Mouse (Mus musculus) neural tube, embryonic 11.5 days (tissue): ENCODE data around the gene Zdhhc15. TPM values are rescaled to one million over a fixed set of nuclear protein-coding genes. Genes with fewer than 3 reads are reported as not detected.
A peak's percentile ranks its signal among the peaks of the same experiment; 100 is the strongest.
"Not testable (repeated sequence)": the region's sequence is repeated elsewhere in the genome, so short reads cannot be mapped to it uniquely, and the experiment has no call there.

Experiments used
- ATAC-seq: fragments of 200-750 bp; cut with Nextera tagmentation; 2 replicates; pipeline ENCODE4 v1.8.0; 2017; ENCODE audit warnings: moderate number of reproducible peaks, mild to moderate bottlenecking, moderate TSS enrichment, moderate library complexity; ENCODE audit not compliant: insufficient read depth, low FRiP score, low TSS enrichment
- DNase-seq: peaks from one replicate; pipeline ENCODE4 v3.0.0-alpha.2; 2015; ENCODE audit warnings: low spot score
- H3K27ac ChIP-seq: fragments of 300-500 bp; sonication (generic); 2 replicates; pipeline ENCODE4 v1.5.1; 2014; ENCODE audit warnings: low read depth, mild to moderate bottlenecking, low read length
- H3K27me3 ChIP-seq: fragments of 300-500 bp; sonication (generic); 2 replicates; pipeline ENCODE4 v1.6.1; 2014; ENCODE audit warnings: mild to moderate bottlenecking, low read length, mixed read lengths; ENCODE audit not compliant: control insufficient read depth, insufficient read depth
- H3K36me3 ChIP-seq: fragments of 300-500 bp; sonication (generic); 2 replicates; pipeline ENCODE4 v1.6.1; 2014; ENCODE audit warnings: mild to moderate bottlenecking, low read length, moderate library complexity, mixed read lengths; ENCODE audit not compliant: control insufficient read depth, insufficient read depth
- H3K4me1 ChIP-seq: fragments of 300-500 bp; sonication (generic); 2 replicates; pipeline ENCODE4 v1.6.1; 2014; ENCODE audit warnings: low read length, mixed read lengths; ENCODE audit not compliant: control insufficient read depth, insufficient read depth
- H3K4me2 ChIP-seq: fragments of 300-500 bp; sonication (generic); 2 replicates; pipeline ENCODE4 v1.6.1; 2014; ENCODE audit warnings: low read depth, mild to moderate bottlenecking, moderate library complexity
- H3K4me3 ChIP-seq: fragments of 300-500 bp; sonication (generic); 2 replicates; pipeline ENCODE4 v1.5.1; 2014; ENCODE audit warnings: low read depth, low read length
- H3K9ac ChIP-seq: fragments of 300-500 bp; sonication (generic); 2 replicates; pipeline ENCODE4 v1.6.1; 2014; ENCODE audit warnings: mild to moderate bottlenecking, low read length
- H3K9me3 ChIP-seq: fragments of 300-500 bp; sonication (generic); 2 replicates; pipeline ENCODE4 v1.6.1; 2016; ENCODE audit warnings: low read length; ENCODE audit not compliant: control insufficient read depth
- WGBS: fragments of 180-500 bp; shearing (Covaris S2); extraction: QIAGEN DNeasy Blood & Tissue Kit; methylation state at CpG from one replicate; pipeline ENCODE4 v1.1.7; 2014; 5-methylcytosine and 5-hydroxymethylcytosine counted together
- polyA plus RNA-seq: library from polyadenylated mRNA; unstranded; fragments of >200 nt; fragmentation: Nextera tagmentation; extraction: Ambion mirVana; gene quantifications from 2 replicates; pipeline ENCODE4 v1.2.1, GENCODE M21; 2014

Zdhhc15 gene
- polyA plus RNA-seq = 13.5 and 14.1 TPM in 2 replicates

- ATAC-seq (peak; percentile 91), DNase-seq (peak; percentile 77)
- peak within 1 kb of the TSS; percentile 50 for H3K4me2 ChIP-seq
- H3K27ac ChIP-seq = no peak within 1 kb of the TSS
- H3K36me3 ChIP-seq = no peaks in the 10 kb centered on the region
- H3K4me1 ChIP-seq = no peaks in the 10 kb centered on the region
- 19% methylated on average over 14 of the region's 31 CpGs for WGBS
- H3K9ac ChIP-seq = peak within 1 kb of the TSS; percentile 57
- peak within 1 kb of the TSS; percentile 35 for H3K4me3 ChIP-seq
- no peaks in the 10 kb centered on the region for H3K9me3 ChIP-seq
- no peaks in the 10 kb centered on the region for H3K27me3 ChIP-seq
Observed at GRCm38 (mm10) chrX:104670757-104671549, at the start of gene Zdhhc15. Gene Zdhhc15, minus strand, starts transcription at chrX:104671064.

GRCm38 (mm10) chrX:104707935-104708334 is 37.1 kb upstream of the Zdhhc15 start:
- no peaks in the 10 kb centered on the region for H3K4me1 ChIP-seq
- no peaks in the 10 kb centered on the region for H3K9me3 ChIP-seq
- no peaks in the 10 kb centered on the region for H3K27me3 ChIP-seq
- no peak overlapping the region for H3K9ac ChIP-seq
- no peaks in the 10 kb centered on the region for H3K36me3 ChIP-seq
- no peak overlapping the region for H3K4me3 ChIP-seq
- 91% methylated on average over 2 of the region's 2 CpGs for WGBS
- no peak overlapping the region for H3K4me2 ChIP-seq
- ATAC-seq (no peak), DNase-seq (no peak)
- no peak overlapping the region for H3K27ac ChIP-seq

GRCm38 (mm10) chrX:104669850-104670756 is 761 bp downstream of the Zdhhc15 start:
- no peak for DNase-seq
- Histone ChIP-seq H3K27me3 (no peaks in the 10 kb centered on the region), H3K27ac (no peak overlapping the region), H3K9ac (peak overlapping the region; percentile 57), H3K4me1 (no peaks in the 10 kb centered on the region), H3K4me3 (peak overlapping the region; percentile 35), H3K4me2 (peak overlapping the region; percentile 50), H3K36me3 (no peaks in the 10 kb centered on the region), H3K9me3 (no peaks in the 10 kb centered on the region)
- WGBS = 37% methylated on average over 19 of the region's 19 CpGs
- ATAC-seq = peak; percentile 21

DNA sequence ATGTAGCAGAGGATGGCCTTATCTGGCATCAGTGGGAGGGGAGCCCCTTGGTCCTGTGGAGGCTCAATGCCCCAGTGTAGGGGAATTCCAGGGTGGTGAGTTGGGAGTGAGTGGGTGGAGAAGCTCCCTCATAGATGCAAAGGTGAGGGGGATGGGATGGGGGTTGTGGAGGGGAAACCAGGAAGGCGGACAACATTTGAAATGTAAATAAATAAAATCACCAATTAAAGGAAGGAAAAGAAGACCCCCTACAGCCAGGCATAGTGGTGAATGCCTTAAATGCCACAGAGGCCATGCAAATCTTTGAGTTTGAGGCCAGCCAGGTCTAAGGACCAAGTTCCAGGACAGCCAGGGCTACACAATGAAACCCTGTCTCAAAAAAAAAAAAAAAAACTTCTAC is 13.9 kb downstream of the Zdhhc15 start:
- DNase-seq (no peak), ATAC-seq (no peak)
- H3K27me3 ChIP-seq = no peaks in the 10 kb centered on the region
- WGBS = 70% methylated on average over 1 of the region's 1 CpGs
- no peaks in the 10 kb centered on the region for H3K4me1 ChIP-seq
- H3K4me3 ChIP-seq = no peak overlapping the region
- no peaks in the 10 kb centered on the region for H3K36me3 ChIP-seq
- H3K4me2 ChIP-seq = no peak overlapping the region
- no peak overlapping the region for H3K9ac ChIP-seq
- H3K27ac ChIP-seq = no peak overlapping the region
- H3K9me3 ChIP-seq = no peaks in the 10 kb centered on the region

DNA sequence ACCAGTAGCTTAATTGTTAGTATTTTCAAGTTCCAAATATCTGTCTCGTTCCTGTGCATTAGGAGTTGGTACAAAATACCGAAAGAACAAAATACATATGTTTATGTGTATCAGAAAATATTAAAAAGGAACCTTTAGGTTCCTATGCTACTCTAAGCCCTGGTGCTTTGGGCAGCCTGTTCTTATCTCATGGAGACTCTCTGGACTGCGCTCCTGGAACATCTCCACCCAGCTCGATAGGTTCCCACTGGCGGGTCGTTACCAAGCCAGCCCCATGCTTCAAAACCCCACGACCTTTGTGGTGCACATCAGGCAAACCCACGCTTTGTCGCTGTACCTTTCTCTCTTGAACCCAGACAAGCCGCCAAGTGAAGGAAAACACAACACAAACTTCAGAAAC is 58.3 kb downstream of the Zdhhc15 start:
- Histone ChIP-seq H3K36me3 (no peaks in the 10 kb centered on the region), H3K27me3 (no peaks in the 10 kb centered on the region), H3K4me1 (no peaks in the 10 kb centered on the region), H3K4me2 (no peak overlapping the region), H3K9me3 (no peaks in the 10 kb centered on the region), H3K27ac (no peak overlapping the region), H3K9ac (no peak overlapping the region), H3K4me3 (no peak overlapping the region)
- WGBS = 91% methylated on average over 10 of the region's 10 CpGs
- no peak for ATAC-seq
- DNase-seq = no peak

DNA sequence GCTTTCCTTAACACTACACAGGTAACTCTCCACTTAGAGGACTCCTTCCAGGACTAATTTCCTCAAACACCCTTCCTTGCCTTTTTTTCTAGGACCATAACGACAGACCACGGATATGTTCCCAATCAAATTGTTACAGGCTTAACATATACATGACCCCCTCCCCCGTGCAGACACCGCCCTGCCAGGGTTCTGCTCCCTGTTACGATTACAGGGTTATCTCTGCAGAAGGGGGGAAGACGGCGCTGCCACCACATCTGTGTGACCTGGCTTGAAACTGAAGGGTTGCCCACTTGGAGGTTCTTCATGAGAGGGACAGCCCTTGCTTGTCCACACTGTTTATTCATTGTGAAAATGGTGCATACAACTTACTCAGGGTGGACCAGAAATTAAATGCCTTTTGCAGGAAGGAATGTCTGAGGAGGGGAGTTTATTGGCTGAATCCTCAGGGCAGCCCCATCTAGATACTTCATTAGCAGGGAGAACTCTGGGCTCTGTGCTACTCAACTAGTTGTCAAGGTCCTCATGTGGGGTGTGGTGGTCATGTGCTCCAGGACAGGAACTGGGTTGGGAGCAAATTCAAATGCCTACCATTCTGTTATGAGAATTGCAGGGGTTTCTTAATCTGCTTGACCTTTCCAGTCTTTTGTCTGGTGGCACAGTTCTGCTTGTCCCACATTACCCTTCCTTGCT is 67.0 kb downstream of the Zdhhc15 start:
- H3K27ac ChIP-seq, DNase-seq, H3K4me2 ChIP-seq, H3K9me3 ChIP-seq, H3K27me3 ChIP-seq, H3K4me1 ChIP-seq, ATAC-seq, H3K36me3 ChIP-seq, H3K9ac ChIP-seq, H3K4me3 ChIP-seq: not testable (repeated sequence)
- 100% methylated on average over 2 of the region's 7 CpGs for WGBS

- DNase-seq, H3K9me3 ChIP-seq, H3K4me3 ChIP-seq, H3K4me1 ChIP-seq, ATAC-seq, H3K9ac ChIP-seq, H3K4me2 ChIP-seq, H3K36me3 ChIP-seq, H3K27me3 ChIP-seq, H3K27ac ChIP-seq: not testable (repeated sequence)
- WGBS = 87% methylated on average over 8 of the region's 13 CpGs
Observed at GRCm38 (mm10) chrX:104602168-104602859, 68.5 kb downstream of the Zdhhc15 start.

DNA sequence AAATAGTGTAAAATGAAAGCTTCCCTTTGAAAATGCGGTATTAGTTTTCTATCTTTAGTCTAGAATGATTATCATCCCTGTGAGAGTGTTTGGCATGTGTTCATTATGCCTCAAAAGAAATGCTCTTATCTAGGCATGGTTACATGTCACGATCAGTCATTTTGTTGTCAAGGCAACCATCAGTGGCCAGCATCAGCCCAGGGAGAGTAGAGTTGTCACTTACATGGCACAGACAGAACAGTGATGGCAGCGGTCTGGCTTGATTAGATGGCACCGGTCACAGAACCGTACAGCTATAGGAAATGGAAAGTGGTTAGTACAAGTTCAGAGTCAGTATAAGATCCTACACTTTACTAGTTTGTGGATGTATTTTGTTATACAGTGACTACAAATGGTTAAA is 96.9 kb downstream of the Zdhhc15 start:
- DNase-seq (no peak), ATAC-seq (no peak)
- no peak overlapping the region for H3K4me3 ChIP-seq
- no peak overlapping the region for H3K4me2 ChIP-seq
- H3K36me3 ChIP-seq = no peaks in the 10 kb centered on the region
- H3K4me1 ChIP-seq = no peaks in the 10 kb centered on the region
- WGBS = 82% methylated on average over 5 of the region's 5 CpGs
- H3K27me3 ChIP-seq = 0 out of 2 replicates have a peak, but pooled peaks cover 3% of the 10 kb centered on the region
- H3K27ac ChIP-seq = no peak overlapping the region
- no peak overlapping the region for H3K9ac ChIP-seq
- H3K9me3 ChIP-seq = no peaks in the 10 kb centered on the region
